Mouse (Mus musculus): ENCODE data around the gene Wdr54. TPM values are rescaled to one million over a fixed set of nuclear protein-coding genes. Genes with fewer than 3 reads are reported as not detected.
A peak's percentile ranks its signal among the peaks of the same experiment; 100 is the strongest.

Wdr54 gene
- polyA plus RNA-seq, 1 experiment from 2014 or later, result 11.1 TPM

DNA sequence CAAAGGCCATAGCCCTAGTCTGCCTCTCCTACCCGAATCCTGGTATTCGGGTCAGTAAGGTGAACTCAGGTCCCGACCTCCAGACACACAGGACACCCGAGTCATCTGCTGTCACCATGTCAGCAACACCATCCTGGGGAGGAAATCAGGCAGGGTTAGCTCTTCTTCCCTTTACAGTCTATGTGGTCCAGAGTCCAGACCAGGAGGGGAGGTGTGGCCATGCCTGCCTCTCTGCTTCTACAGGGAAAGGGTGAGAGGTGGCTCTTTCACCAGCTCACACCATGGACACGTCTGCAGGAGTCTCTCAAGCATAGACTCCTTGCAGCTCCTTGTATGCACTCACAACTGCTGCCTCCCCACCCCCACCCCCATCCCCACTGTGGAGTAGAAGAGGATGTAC lies 2.7 kb downstream of the Wdr54 start:
- no peak overlapping the region for H3K4me2 ChIP-seq (ENCODE audit: low read depth, low read length)
- no peak overlapping the region for H3K9ac ChIP-seq (replicated peaks; ENCODE audit: low read length)
- no peak for ATAC-seq (replicated peaks; ENCODE audit: insufficient number of reproducible peaks, low FRiP score, low TSS enrichment, low read depth)
- H3K27ac ChIP-seq (replicated peaks; ENCODE audit: low read depth, low read length), result no peak overlapping the region
- no peak overlapping the region for H3K4me3 ChIP-seq (ENCODE audit: low read depth, low read length)
- H3K9me3 ChIP-seq (replicated peaks; ENCODE audit: control insufficient read depth, low read length), result no peaks in the 10 kb centered on the region
- WGBS, result 65% methylated on average over 5 of the region's 5 CpGs
- no peak for DNase-seq (ENCODE audit: low spot score)
- H3K36me3 ChIP-seq (replicated peaks; ENCODE audit: control insufficient read depth, insufficient read depth, low read depth, low read length), result peaks cover 7% of the 10 kb centered on the region; the same call in 1 of the 2 replicates
- no peaks in the 10 kb centered on the region; the same call in 1 of the 2 replicates for H3K27me3 ChIP-seq (ENCODE audit: control insufficient read depth, insufficient read depth, low read length)
- peaks cover 2% of the 10 kb centered on the region; the same call in 1 of the 2 replicates for H3K4me1 ChIP-seq (ENCODE audit: control insufficient read depth, insufficient read depth, low read length)

DNA sequence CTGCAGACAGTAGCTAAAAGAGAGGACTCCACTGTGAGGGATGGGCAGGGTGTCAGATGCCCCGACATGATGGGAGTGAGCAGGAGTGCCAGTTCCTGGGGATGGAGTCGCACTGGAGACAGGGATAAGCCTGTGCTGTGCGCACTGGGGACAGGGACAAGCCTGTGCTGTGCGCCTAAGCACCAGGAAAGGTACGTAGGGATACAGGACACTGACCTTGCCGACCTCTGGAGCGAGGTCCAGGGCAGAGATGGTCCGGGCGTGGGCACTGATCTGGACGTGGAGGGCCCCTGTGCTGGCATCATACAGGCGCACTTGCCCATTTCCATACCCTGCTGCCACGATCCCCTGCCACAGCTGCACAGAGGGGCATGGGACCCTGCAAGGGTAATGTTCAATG lies 3.2 kb downstream of the Wdr54 start:
- DNase-seq (ENCODE audit: low spot score) (no peak), ATAC-seq (replicated peaks; ENCODE audit: insufficient number of reproducible peaks, low FRiP score, low TSS enrichment, low read depth) (no peak)
- H3K4me1 ChIP-seq (ENCODE audit: control insufficient read depth, insufficient read depth, low read length), result peaks cover 2% of the 10 kb centered on the region; the same call in 1 of the 2 replicates
- no peak overlapping the region for H3K27ac ChIP-seq (replicated peaks; ENCODE audit: low read depth, low read length)
- H3K9ac ChIP-seq (replicated peaks; ENCODE audit: low read length), result no peak overlapping the region
- H3K36me3 ChIP-seq (replicated peaks; ENCODE audit: control insufficient read depth, insufficient read depth, low read depth, low read length), result peaks cover 7% of the 10 kb centered on the region
- H3K4me2 ChIP-seq (ENCODE audit: low read depth, low read length), result no peak overlapping the region
- no peak overlapping the region for H3K4me3 ChIP-seq (ENCODE audit: low read depth, low read length)
- H3K27me3 ChIP-seq (ENCODE audit: control insufficient read depth, insufficient read depth, low read length), result no peaks in the 10 kb centered on the region; the same call in 1 of the 2 replicates
- H3K9me3 ChIP-seq (replicated peaks; ENCODE audit: control insufficient read depth, low read length), result no peaks in the 10 kb centered on the region
- 91% methylated on average over 12 of the region's 12 CpGs for WGBS

DNA sequence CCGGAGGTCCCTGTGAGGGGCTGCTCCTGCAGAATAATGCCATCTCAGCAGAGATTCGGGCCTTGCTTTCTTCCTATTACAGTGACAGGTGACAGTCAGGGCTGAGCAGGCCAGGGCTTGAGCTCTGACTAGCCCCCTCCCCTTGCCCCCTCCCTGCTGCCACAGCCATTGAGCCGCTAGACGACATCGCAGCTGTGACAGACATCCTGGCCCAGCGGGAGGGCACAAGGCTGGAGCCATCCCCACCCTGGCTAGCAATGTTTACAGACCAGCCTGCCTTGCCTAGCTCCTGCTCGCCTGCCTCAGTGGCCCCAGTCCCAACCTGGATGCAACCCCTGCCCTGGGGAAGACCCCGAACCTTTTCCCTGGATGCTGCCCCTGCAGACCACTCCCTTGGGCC lies 4.5 kb downstream of the Wdr54 start:
- ATAC-seq (replicated peaks; ENCODE audit: insufficient number of reproducible peaks, low FRiP score, low TSS enrichment, low read depth) (no peak), DNase-seq (ENCODE audit: low spot score) (no peak)
- no peak overlapping the region for H3K27ac ChIP-seq (replicated peaks; ENCODE audit: low read depth, low read length)
- H3K27me3 ChIP-seq (ENCODE audit: control insufficient read depth, insufficient read depth, low read length), result no peaks in the 10 kb centered on the region; the same call in 1 of the 2 replicates
- H3K4me2 ChIP-seq (ENCODE audit: low read depth, low read length), result no peak overlapping the region
- WGBS, result 29% methylated on average over 8 of the region's 8 CpGs
- H3K9me3 ChIP-seq (replicated peaks; ENCODE audit: control insufficient read depth, low read length), result no peaks in the 10 kb centered on the region
- H3K4me3 ChIP-seq (ENCODE audit: low read depth, low read length), result no peak overlapping the region
- no peak overlapping the region for H3K9ac ChIP-seq (replicated peaks; ENCODE audit: low read length)
- H3K36me3 ChIP-seq (replicated peaks; ENCODE audit: control insufficient read depth, insufficient read depth, low read depth, low read length), result peaks cover 7% of the 10 kb centered on the region
- H3K4me1 ChIP-seq (ENCODE audit: control insufficient read depth, insufficient read depth, low read length), result peaks cover 2% of the 10 kb centered on the region; the same call in 1 of the 2 replicates

DNA sequence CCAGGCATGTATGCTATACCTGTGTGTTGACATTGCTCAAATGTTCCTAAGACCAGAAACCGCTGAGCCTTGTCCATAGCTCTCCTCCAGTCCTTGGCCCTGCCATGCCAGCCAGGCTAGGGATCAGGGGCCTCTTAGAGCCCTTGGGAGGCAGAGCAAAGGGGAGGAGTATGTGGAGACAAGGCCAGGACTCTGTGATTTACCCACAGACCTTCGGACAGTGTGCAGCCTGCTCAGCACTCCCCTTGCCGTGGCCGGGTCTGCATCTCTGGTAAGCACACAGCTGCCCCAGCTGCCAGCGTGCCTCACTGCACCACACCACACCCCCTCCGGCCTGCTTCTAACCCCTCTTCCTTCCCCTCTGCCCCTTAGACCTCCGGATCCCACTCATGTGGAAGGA lies 8.9 kb downstream of the Wdr54 start:
- Histone ChIP-seq H3K36me3 (replicated peaks; ENCODE audit: control insufficient read depth, insufficient read depth, low read depth, low read length) (peaks cover 4% of the 10 kb centered on the region), H3K4me2 (ENCODE audit: low read depth, low read length) (no peak overlapping the region), H3K9me3 (replicated peaks; ENCODE audit: control insufficient read depth, low read length) (no peaks in the 10 kb centered on the region), H3K9ac (replicated peaks; ENCODE audit: low read length) (no peak overlapping the region), H3K27me3 (ENCODE audit: control insufficient read depth, insufficient read depth, low read length) (no peaks in the 10 kb centered on the region), H3K4me1 (ENCODE audit: control insufficient read depth, insufficient read depth, low read length) (peaks cover 2% of the 10 kb centered on the region), H3K4me3 (ENCODE audit: low read depth, low read length) (no peak overlapping the region), H3K27ac (replicated peaks; ENCODE audit: low read depth, low read length) (no peak overlapping the region)
- ATAC-seq (replicated peaks; ENCODE audit: insufficient number of reproducible peaks, low FRiP score, low TSS enrichment, low read depth) (no peak), DNase-seq (ENCODE audit: low spot score) (no peak)
- 65% methylated on average over 7 of the region's 7 CpGs for WGBS

DNA sequence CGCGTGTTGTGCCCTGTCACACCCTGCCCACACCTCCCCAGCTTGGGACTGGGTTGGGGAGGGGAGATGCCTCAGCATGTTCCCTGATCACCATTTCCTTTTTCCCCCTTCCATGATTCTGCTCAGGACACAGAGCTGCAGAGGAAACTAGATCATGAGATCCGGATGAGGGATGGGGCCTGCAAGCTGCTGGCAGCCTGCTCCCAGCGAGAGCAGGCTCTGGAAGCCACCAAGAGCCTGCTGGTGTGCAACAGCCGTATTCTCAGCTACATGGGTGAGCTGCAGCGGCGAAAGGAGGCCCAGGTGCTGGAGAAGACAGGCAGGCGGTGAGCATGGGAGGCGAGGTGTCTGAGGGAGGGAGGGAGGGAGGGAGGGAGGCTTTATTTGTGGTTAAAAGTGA lies 10.4 kb downstream of the Wdr54 start:
- no peak overlapping the region for H3K4me2 ChIP-seq (ENCODE audit: low read depth, low read length)
- no peak for DNase-seq (ENCODE audit: low spot score)
- no peak overlapping the region for H3K9ac ChIP-seq (replicated peaks; ENCODE audit: low read length)
- H3K9me3 ChIP-seq (replicated peaks; ENCODE audit: control insufficient read depth, low read length), result no peaks in the 10 kb centered on the region
- no peak overlapping the region for H3K4me3 ChIP-seq (ENCODE audit: low read depth, low read length)
- H3K36me3 ChIP-seq (replicated peaks; ENCODE audit: control insufficient read depth, insufficient read depth, low read depth, low read length), result no peaks in the 10 kb centered on the region; the same call in none of the 2 replicates
- ATAC-seq (replicated peaks; ENCODE audit: insufficient number of reproducible peaks, low FRiP score, low TSS enrichment, low read depth), result no peak
- H3K27me3 ChIP-seq (ENCODE audit: control insufficient read depth, insufficient read depth, low read length), result no peaks in the 10 kb centered on the region
- peaks cover 7% of the 10 kb centered on the region for H3K4me1 ChIP-seq (ENCODE audit: control insufficient read depth, insufficient read depth, low read length)
- 71% methylated on average over 9 of the region's 9 CpGs for WGBS
- no peak overlapping the region for H3K27ac ChIP-seq (replicated peaks; ENCODE audit: low read depth, low read length)

DNA sequence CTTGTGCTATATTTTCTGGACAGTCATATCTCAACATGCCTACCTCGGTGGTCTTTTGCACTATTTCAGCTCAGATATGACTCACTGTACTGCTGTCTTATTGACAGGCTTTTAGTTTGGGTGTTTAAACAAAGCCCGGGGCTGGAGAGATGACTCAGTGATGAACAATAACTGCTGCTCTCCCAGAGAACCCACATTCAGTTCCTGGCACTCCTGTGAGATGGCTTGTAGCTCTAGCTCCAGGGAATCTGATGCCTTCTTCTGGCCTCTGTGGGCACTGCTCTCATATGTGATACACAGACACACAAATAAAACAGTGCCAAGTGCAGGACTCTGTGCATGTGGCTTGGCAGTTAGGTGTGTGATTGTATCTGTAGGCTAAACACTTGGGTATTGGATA lies 11.0 kb downstream of the Wdr54 start:
- ATAC-seq (replicated peaks; ENCODE audit: insufficient number of reproducible peaks, low FRiP score, low TSS enrichment, low read depth) (no peak), DNase-seq (ENCODE audit: low spot score) (no peak)
- no peaks in the 10 kb centered on the region for H3K9me3 ChIP-seq (replicated peaks; ENCODE audit: control insufficient read depth, low read length)
- no peaks in the 10 kb centered on the region for H3K27me3 ChIP-seq (ENCODE audit: control insufficient read depth, insufficient read depth, low read length)
- no peak overlapping the region for H3K27ac ChIP-seq (replicated peaks; ENCODE audit: low read depth, low read length)
- H3K9ac ChIP-seq (replicated peaks; ENCODE audit: low read length), result no peak overlapping the region
- H3K4me2 ChIP-seq (ENCODE audit: low read depth, low read length), result no peak overlapping the region
- H3K4me3 ChIP-seq (ENCODE audit: low read depth, low read length), result no peak overlapping the region
- 89% methylated on average over 2 of the region's 2 CpGs for WGBS
- H3K4me1 ChIP-seq (ENCODE audit: control insufficient read depth, insufficient read depth, low read length), result peaks cover 7% of the 10 kb centered on the region
- no peaks in the 10 kb centered on the region; the same call in none of the 2 replicates for H3K36me3 ChIP-seq (replicated peaks; ENCODE audit: control insufficient read depth, insufficient read depth, low read depth, low read length)

DNA sequence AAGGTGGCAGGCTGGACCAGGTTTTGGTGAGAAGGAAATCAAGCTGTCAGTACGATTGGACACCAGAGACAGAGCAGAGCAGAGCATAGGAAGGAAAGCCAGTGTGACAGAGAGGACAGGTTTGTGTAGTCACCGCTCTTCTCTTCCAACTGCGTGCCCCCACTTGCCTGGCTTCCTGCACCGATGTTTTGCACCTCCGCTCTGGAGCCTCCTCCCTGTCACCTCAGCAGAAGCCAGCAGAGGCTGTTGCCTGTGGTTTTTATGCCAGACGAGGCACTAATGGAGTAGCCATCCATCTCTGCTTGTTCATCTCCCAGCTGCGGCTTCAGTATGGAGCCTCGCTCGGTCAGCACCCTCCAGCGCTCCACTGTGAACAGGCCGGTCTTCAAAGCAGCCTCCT lies 13.3 kb downstream of the Wdr54 start:
- DNase-seq (ENCODE audit: low spot score) (no peak), ATAC-seq (replicated peaks; ENCODE audit: insufficient number of reproducible peaks, low FRiP score, low TSS enrichment, low read depth) (no peak)
- Histone ChIP-seq H3K4me1 (ENCODE audit: control insufficient read depth, insufficient read depth, low read length) (peaks cover 9% of the 10 kb centered on the region), H3K4me3 (ENCODE audit: low read depth, low read length) (no peak overlapping the region), H3K27ac (replicated peaks; ENCODE audit: low read depth, low read length) (no peak overlapping the region), H3K36me3 (replicated peaks; ENCODE audit: control insufficient read depth, insufficient read depth, low read depth, low read length) (no peaks in the 10 kb centered on the region), H3K9me3 (replicated peaks; ENCODE audit: control insufficient read depth, low read length) (no peaks in the 10 kb centered on the region), H3K9ac (replicated peaks; ENCODE audit: low read length) (no peak overlapping the region), H3K4me2 (ENCODE audit: low read depth, low read length) (no peak overlapping the region), H3K27me3 (ENCODE audit: control insufficient read depth, insufficient read depth, low read length) (no peaks in the 10 kb centered on the region)
- WGBS, result 54% methylated on average over 11 of the region's 11 CpGs

DNA sequence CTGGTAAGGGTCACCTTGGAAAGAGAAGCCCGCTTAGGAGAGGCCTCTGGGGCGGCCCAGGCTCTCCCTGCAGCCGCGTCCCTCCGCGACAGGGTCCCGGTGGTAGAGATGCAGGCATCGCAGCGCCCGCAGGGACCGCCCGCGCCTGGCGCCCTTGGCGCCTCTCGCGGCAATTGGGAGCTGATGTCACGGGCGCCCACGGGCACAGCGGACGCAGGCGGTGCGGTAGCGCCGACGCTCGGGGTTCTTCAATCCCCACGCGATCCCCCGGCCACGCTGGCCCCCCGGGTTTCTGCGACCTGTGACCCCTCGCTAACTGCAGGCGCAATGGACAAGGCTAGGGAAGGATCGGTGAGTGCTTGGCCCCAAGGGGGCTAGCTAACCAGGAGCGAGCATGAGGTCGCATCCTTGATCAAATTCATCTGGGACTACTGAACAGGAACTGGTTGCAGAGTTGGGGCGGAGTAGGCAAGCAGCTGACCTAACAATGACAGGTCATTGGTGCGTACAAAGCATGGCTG lies 13.9 kb downstream of the Wdr54 start:
- Histone ChIP-seq H3K4me3 (ENCODE audit: low read depth, low read length) (peak overlapping the region; percentile 27), H3K36me3 (replicated peaks; ENCODE audit: control insufficient read depth, insufficient read depth, low read depth, low read length) (no peaks in the 10 kb centered on the region), H3K27me3 (ENCODE audit: control insufficient read depth, insufficient read depth, low read length) (no peaks in the 10 kb centered on the region), H3K4me1 (ENCODE audit: control insufficient read depth, insufficient read depth, low read length) (peaks cover 9% of the 10 kb centered on the region), H3K27ac (replicated peaks; ENCODE audit: low read depth, low read length) (0 out of 2 replicates have a peak overlapping the region, but pooled peaks have one; percentile 28), H3K9ac (replicated peaks; ENCODE audit: low read length) (peak overlapping the region; percentile 55), H3K4me2 (ENCODE audit: low read depth, low read length) (peak overlapping the region; percentile 68), H3K9me3 (replicated peaks; ENCODE audit: control insufficient read depth, low read length) (no peaks in the 10 kb centered on the region)
- ATAC-seq (replicated peaks; ENCODE audit: insufficient number of reproducible peaks, low FRiP score, low TSS enrichment, low read depth) (no peak), DNase-seq (ENCODE audit: low spot score) (no peak)
- WGBS, result 2% methylated on average over 41 of the region's 41 CpGs
